Mouse (Mus musculus) midbrain, embryonic 16.5 days (tissue): ENCODE data around the gene Nnat. TPM values are rescaled to one million over a fixed set of nuclear protein-coding genes. Genes with fewer than 3 reads are reported as not detected.

Experiments used
- ATAC-seq: fragments of 200-750 bp; cut with Nextera tagmentation; 2 replicates; pipeline ENCODE4 v1.8.0; 2017; ENCODE audit warnings: moderate TSS enrichment
- H3K27ac ChIP-seq: fragments of 300-500 bp; sonication (generic); 2 replicates; pipeline ENCODE4 v1.5.1; 2014; ENCODE audit warnings: mild to moderate bottlenecking, low read length, mixed read lengths
- H3K27me3 ChIP-seq: fragments of 300-500 bp; sonication (generic); 2 replicates; pipeline ENCODE4 v1.6.1; 2014; ENCODE audit warnings: low read depth, low read length, mixed read lengths; ENCODE audit not compliant: control insufficient read depth, insufficient read depth
- H3K36me3 ChIP-seq: fragments of 300-500 bp; sonication (generic); 2 replicates; pipeline ENCODE4 v1.6.1; 2014; ENCODE audit warnings: mild to moderate bottlenecking, low read length, moderate library complexity, mixed read lengths; ENCODE audit not compliant: control insufficient read depth, insufficient read depth
- H3K4me1 ChIP-seq: fragments of 300-500 bp; sonication (generic); 2 replicates; pipeline ENCODE4 v1.6.1; 2014; ENCODE audit warnings: mild to moderate bottlenecking, low read length, mixed read lengths; ENCODE audit not compliant: control insufficient read depth, insufficient read depth
- H3K4me2 ChIP-seq: fragments of 300-500 bp; sonication (generic); 2 replicates; pipeline ENCODE4 v1.6.1; 2014; ENCODE audit warnings: mild to moderate bottlenecking, low read length, mixed read lengths
- H3K4me3 ChIP-seq: fragments of 300-500 bp; sonication (generic); 2 replicates; pipeline ENCODE4 v1.5.1; 2014; ENCODE audit warnings: low read depth, mild to moderate bottlenecking, low read length, moderate library complexity, mixed read lengths
- H3K9ac ChIP-seq: fragments of 300-500 bp; sonication (generic); 2 replicates; pipeline ENCODE4 v1.6.1; 2014; ENCODE audit warnings: low read depth, low read length, mixed read lengths
- H3K9me3 ChIP-seq: fragments of 300-500 bp; sonication (generic); replicated peaks from 2 replicates; pipeline ENCODE4 v1.6.1; 2014; ENCODE audit warnings: mild to moderate bottlenecking, low read length, mixed read lengths; ENCODE audit not compliant: control insufficient read depth, poor library complexity, severe bottlenecking
- WGBS: fragments of 180-500 bp; shearing (Covaris S2); extraction: QIAGEN DNeasy Blood & Tissue Kit; methylation state at CpG from one replicate; pipeline ENCODE4 v1.1.7; 2014; 5-methylcytosine and 5-hydroxymethylcytosine counted together
- polyA plus RNA-seq: library from polyadenylated mRNA; unstranded; fragments of >200 nt; fragmentation: Nextera tagmentation; extraction: Ambion mirVana; gene quantifications from 2 replicates; pipeline ENCODE4 v1.2.1, GENCODE M21; 2015

The Nnat gene
- polyA plus RNA-seq, 1 experiment from 2014 or later: 9,243 TPM

GRCm38 (mm10) chr2:157530056-157530955 is 29.6 kb upstream of the Nnat start:
- H3K36me3 ChIP-seq: no peaks in the 10 kb centered on the region
- H3K27me3 ChIP-seq: no peaks in the 10 kb centered on the region
- H3K27ac ChIP-seq: peak overlapping the region; percentile 87
- H3K4me1 ChIP-seq: peaks cover 51% of the 10 kb centered on the region
- ATAC-seq: 0 out of 2 replicates have a peak, but pooled peaks have one; percentile 16
- no peaks in the 10 kb centered on the region for H3K9me3 ChIP-seq
- H3K9ac ChIP-seq: peak overlapping the region; percentile 11; the same call in 1 of the 2 replicates
- H3K4me3 ChIP-seq: no peak overlapping the region
- H3K4me2 ChIP-seq: peak overlapping the region; percentile 12; the same call in 1 of the 2 replicates
- 61% methylated on average over 13 of the region's 13 CpGs for WGBS

DNA sequence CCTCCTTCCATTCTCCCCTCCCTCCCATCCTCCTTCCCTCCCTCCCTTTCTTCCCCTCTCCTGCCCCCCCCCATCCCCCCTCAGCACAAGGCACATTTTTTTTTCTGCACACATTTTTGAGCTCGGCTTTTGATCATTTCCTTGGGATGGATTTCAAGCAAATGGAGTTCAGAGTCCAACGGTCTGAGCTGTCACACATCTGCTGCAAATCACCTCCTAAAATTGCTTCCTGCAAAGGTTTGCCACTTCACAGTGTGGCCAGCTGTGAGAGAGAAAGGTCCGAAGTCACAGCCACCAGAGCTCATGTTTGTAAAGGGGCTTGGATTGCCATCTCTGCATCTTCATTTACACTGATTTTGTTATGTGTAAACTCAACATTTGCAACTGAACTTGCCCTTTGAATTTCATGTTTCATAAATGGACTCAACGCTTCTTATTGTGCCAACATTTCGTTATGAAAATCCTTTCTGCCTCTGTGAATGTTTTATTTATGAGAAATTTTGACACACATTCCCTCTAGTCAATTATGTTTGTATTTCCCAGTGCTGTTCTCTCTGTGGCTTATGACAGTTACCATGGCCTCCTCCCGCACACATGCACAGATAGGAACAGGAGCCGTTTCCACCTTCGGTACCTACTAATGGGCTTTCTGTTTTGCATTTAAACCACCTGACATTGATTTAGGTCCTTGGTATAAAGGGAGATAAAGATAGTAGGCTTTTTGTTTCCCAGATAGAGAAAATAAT is 28.0 kb upstream of the Nnat start:
- peak; percentile 73 for ATAC-seq
- H3K9ac ChIP-seq: no peak overlapping the region
- no peak overlapping the region for H3K4me2 ChIP-seq
- no peaks in the 10 kb centered on the region for H3K36me3 ChIP-seq
- peak overlapping the region; percentile 87 for H3K27ac ChIP-seq
- no peaks in the 10 kb centered on the region for H3K9me3 ChIP-seq
- no peaks in the 10 kb centered on the region for H3K27me3 ChIP-seq
- no peak overlapping the region for H3K4me3 ChIP-seq
- H3K4me1 ChIP-seq: peaks cover 52% of the 10 kb centered on the region
- WGBS: 21% methylated on average over 8 of the region's 8 CpGs

GRCm38 (mm10) chr2:157534163-157534562 is 25.7 kb upstream of the Nnat start:
- H3K9me3 ChIP-seq: no peaks in the 10 kb centered on the region
- H3K4me3 ChIP-seq: no peak overlapping the region
- no peak overlapping the region for H3K4me2 ChIP-seq
- no peak for ATAC-seq
- 56% methylated on average over 4 of the region's 4 CpGs for WGBS
- no peak overlapping the region for H3K9ac ChIP-seq
- peaks cover 61% of the 10 kb centered on the region for H3K4me1 ChIP-seq
- H3K36me3 ChIP-seq: no peaks in the 10 kb centered on the region
- 0 out of 2 replicates have a peak overlapping the region, but pooled peaks have one; percentile 6 for H3K27ac ChIP-seq
- H3K27me3 ChIP-seq: no peaks in the 10 kb centered on the region

DNA sequence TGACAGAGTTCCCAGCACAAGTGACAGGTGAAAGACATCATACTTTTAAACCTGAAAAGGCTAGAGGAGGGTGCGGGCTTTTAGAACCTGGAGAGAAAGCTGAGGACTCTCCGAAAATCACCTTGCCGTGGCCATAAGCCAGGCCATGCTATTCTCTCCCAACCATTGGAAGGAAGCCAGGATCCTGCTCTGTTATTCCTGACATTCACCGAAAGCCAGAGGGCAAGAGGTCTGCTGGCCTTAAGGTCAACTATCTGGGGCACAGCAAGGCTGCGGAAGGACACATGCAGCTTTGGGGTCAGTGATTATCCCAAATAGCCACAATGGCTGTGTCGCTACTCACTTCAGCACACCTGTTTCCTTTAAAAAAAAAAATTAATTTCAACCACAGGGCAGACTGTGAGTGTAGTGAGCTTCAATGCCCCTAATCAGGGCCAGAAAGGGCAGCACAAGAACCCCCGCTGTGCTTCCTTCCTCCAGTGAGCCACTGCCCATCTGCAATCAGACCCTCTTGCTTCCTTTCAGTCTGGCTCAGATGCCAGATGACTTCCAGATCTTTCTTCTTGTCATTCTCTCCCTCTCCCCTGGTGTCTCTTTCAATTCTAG is 23.3 kb upstream of the Nnat start:
- Histone ChIP-seq H3K27me3 (no peaks in the 10 kb centered on the region), H3K4me1 (peaks cover 59% of the 10 kb centered on the region), H3K4me3 (no peak overlapping the region), H3K36me3 (no peaks in the 10 kb centered on the region), H3K9ac (no peak overlapping the region; the same call in 1 of the 2 replicates), H3K4me2 (peak overlapping the region; percentile 2; the same call in 1 of the 2 replicates), H3K27ac (peak overlapping the region; percentile 89), H3K9me3 (no peaks in the 10 kb centered on the region)
- ATAC-seq: no peak
- 47% methylated on average over 7 of the region's 7 CpGs for WGBS

- H3K27me3 ChIP-seq: no peaks in the 10 kb centered on the region
- H3K27ac ChIP-seq: peak overlapping the region; percentile 89
- H3K4me2 ChIP-seq: peak overlapping the region; percentile 2; the same call in 1 of the 2 replicates
- H3K9ac ChIP-seq: no peak overlapping the region; the same call in 1 of the 2 replicates
- WGBS: 12% methylated on average over 7 of the region's 7 CpGs
- no peak overlapping the region for H3K4me3 ChIP-seq
- H3K36me3 ChIP-seq: no peaks in the 10 kb centered on the region
- ATAC-seq: peak; percentile 47
- peaks cover 59% of the 10 kb centered on the region for H3K4me1 ChIP-seq
- H3K9me3 ChIP-seq: no peaks in the 10 kb centered on the region
These were observed 22.8 kb upstream of the Nnat start for GRCm38 (mm10) chr2:157537118-157537517.

- H3K4me3 ChIP-seq: no peak overlapping the region
- no peaks in the 10 kb centered on the region for H3K9me3 ChIP-seq
- no peaks in the 10 kb centered on the region for H3K36me3 ChIP-seq
- no peak overlapping the region; the same call in 1 of the 2 replicates for H3K4me2 ChIP-seq
- H3K27me3 ChIP-seq: no peaks in the 10 kb centered on the region
- WGBS: 33% methylated on average over 24 of the region's 24 CpGs
- no peak overlapping the region for H3K9ac ChIP-seq
- H3K4me1 ChIP-seq: peaks cover 67% of the 10 kb centered on the region
- no peak for ATAC-seq
- peak overlapping the region; percentile 58 for H3K27ac ChIP-seq
These were observed 19.6 kb upstream of the Nnat start for GRCm38 (mm10) chr2:157540073-157540952.

DNA sequence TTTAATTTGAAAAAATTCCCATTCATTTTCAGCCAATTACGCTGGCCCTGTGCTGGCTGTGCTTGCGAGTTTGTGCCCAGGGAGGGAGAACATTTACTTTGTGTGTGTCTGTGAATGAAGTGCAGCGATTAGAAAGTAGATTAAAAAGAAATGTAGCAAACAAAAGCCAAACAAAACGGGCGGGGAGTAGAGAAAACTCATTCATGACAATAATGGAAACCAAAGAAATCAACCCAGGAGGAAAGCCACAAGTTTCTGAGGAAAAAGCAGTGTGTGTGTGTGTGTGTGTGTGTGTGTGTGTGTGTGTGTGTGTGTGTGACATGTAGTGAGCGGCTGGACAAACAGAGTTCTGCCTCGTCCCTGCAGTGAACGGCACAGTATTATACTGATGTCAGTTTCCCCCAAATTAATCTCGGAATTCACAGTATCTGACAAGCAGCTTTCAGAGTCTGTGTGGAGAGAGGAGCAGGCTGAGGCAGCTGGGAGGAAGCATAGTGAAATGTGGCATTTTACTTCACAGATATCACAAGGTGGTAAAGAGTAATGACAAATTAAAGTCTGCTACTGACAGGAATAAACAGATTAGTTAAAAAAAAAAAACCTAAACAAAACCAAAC is 18.8 kb upstream of the Nnat start:
- Histone ChIP-seq H3K27ac (peak overlapping the region; percentile 74), H3K4me2 (no peak overlapping the region), H3K4me1 (peaks cover 72% of the 10 kb centered on the region), H3K27me3 (no peaks in the 10 kb centered on the region), H3K4me3 (no peak overlapping the region), H3K36me3 (no peaks in the 10 kb centered on the region), H3K9me3 (no peaks in the 10 kb centered on the region), H3K9ac (peak overlapping the region; percentile 4; the same call in 1 of the 2 replicates)
- 13% methylated on average over 9 of the region's 9 CpGs for WGBS
- ATAC-seq: no peak

DNA sequence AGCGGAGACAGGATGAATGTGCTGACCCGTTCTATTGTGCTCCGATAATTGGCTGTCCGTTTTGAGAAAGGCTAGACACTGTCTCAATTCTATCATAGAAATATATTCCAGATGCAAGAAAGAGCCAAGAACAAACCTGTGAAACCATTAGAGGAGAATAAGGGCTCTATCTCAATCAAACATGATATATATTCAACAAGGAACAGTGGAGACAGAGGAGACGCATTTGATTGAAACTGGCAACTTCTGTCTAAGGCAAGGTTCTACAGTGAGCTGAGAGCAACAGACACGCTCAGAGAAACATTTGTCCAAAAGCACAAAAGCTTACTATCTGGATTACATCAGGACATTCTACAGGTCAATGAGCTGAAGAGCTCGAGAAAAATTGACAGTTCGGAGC is 18.2 kb upstream of the Nnat start:
- Histone ChIP-seq H3K4me2 (no peak overlapping the region), H3K36me3 (no peaks in the 10 kb centered on the region), H3K9me3 (no peaks in the 10 kb centered on the region), H3K4me1 (peaks cover 72% of the 10 kb centered on the region), H3K9ac (0 out of 2 replicates have a peak overlapping the region, but pooled peaks have one; percentile 3), H3K4me3 (no peak overlapping the region), H3K27ac (peak overlapping the region; percentile 74), H3K27me3 (no peaks in the 10 kb centered on the region)
- WGBS: 27% methylated on average over 8 of the region's 8 CpGs
- ATAC-seq: no peak
